Mouse (Mus musculus): ENCODE data around the gene Irf2. TPM values are rescaled to one million over a fixed set of nuclear protein-coding genes. Genes with fewer than 3 reads are reported as not detected.

The Irf2 gene
- total RNA-seq, 1 experiment: 2.6 TPM

DNA sequence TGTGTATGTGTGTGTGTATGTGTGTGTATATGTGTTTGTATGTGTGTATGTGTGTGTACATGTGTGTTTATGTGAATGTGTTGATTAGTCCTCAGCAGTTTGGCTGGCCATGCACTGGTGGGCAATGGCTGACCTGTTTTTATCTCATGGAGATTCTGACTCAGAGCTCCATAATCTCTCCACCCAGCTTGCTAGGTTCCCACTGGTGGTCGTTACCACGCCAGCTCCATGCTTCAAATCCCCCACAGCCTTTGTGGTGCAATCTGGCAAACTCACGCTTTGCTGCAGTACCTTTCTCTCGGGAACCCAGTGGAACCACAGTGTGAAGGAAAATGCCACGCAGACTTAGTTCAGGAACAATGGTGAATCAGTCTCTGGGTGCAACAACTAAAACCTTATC, 54.8 kb downstream of the Irf2 start:
- H3K9me3 ChIP-seq (ENCODE audit: control insufficient read depth, insufficient read depth, low read depth, low read length): no peaks in the 10 kb centered on the region
- in situ Hi-C loops (cut with MboI; ENCODE audit: low sequenced_read_pairs in 2 of 2, unreplicated experiment in 2 of 2): no loop called here
- H3K9ac ChIP-seq (ENCODE audit: insufficient read depth, low read depth, low read length, poor library complexity, severe bottlenecking): no peak overlapping the region
- TF ChIP-seq ZC3H11A (IDR thresholded peaks at IDR 0.05; ENCODE audit: borderline replicate concordance, low read depth, low read length): no peak
- TF ChIP-seq MAFK (IDR thresholded peaks at IDR 0.05; ENCODE audit: insufficient read depth, low read depth, low read length): no peak
- TF ChIP-seq ZNF384 (IDR thresholded peaks at IDR 0.05; ENCODE audit: low read depth, low read length): no peak
- TF ChIP-seq HCFC1 (IDR thresholded peaks at IDR 0.05; ENCODE audit: borderline replicate concordance, insufficient read depth, low read length): no peak
- TF ChIP-seq CHD2 (IDR thresholded peaks at IDR 0.05; ENCODE audit: low read depth, low read length): no peak
- H3K4me3 ChIP-seq (ENCODE audit: insufficient read depth in 1 of 2, low read depth in 1 of 2, low read length in 2 of 2, poor library complexity in 1 of 2, severe bottlenecking in 1 of 2): no peak overlapping the region
- H3K27ac ChIP-seq (ENCODE audit: insufficient read depth, low read depth, low read length, poor library complexity, severe bottlenecking): no peak overlapping the region
- H3K4me1 ChIP-seq (ENCODE audit: control insufficient read depth in 2 of 2, insufficient read depth in 2 of 2, low read length in 2 of 2, poor library complexity in 1 of 2): no peaks in the 10 kb centered on the region
- DNase-seq (ENCODE audit: low read depth, low spot score): no peak
- H3K36me3 ChIP-seq (ENCODE audit: control insufficient read depth, insufficient read depth, low read length, poor library complexity, severe bottlenecking): no peaks in the 10 kb centered on the region

DNA sequence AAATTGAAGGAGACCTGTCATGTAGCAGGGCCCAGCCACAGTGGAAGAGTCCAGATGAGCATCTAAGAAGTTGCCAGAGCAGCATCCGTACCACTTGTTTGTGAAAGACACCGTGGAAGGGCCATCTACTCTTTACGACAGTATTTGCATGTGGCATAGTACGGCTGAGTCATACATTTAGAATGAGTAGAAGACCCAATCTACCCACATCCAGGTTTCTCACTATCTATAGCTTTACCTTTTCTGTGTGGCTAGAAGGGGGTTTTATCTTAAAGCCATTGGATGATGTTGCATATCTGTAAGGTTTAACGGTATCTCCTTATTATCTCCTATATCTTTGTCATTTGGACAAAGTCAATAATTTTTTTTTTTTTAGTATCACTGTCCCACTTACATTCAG, 59.7 kb downstream of the Irf2 start:
- Histone ChIP-seq H3K9ac (ENCODE audit: insufficient read depth, low read depth, low read length, poor library complexity, severe bottlenecking) (no peak overlapping the region), H3K9me3 (ENCODE audit: control insufficient read depth, insufficient read depth, low read depth, low read length) (no peaks in the 10 kb centered on the region), H3K36me3 (ENCODE audit: control insufficient read depth, insufficient read depth, low read length, poor library complexity, severe bottlenecking) (no peaks in the 10 kb centered on the region), H3K4me3 (ENCODE audit: insufficient read depth in 1 of 2, low read depth in 1 of 2, low read length in 2 of 2, poor library complexity in 1 of 2, severe bottlenecking in 1 of 2) (no peak overlapping the region), H3K27ac (ENCODE audit: insufficient read depth, low read depth, low read length, poor library complexity, severe bottlenecking) (no peak overlapping the region), H3K4me1 (ENCODE audit: control insufficient read depth in 2 of 2, insufficient read depth in 2 of 2, low read length in 2 of 2, poor library complexity in 1 of 2) (no peaks in the 10 kb centered on the region)
- DNase-seq (ENCODE audit: low read depth, low spot score): no peak
- in situ Hi-C loops (cut with MboI; ENCODE audit: low sequenced_read_pairs in 2 of 2, unreplicated experiment in 2 of 2): no loop called here
- TF ChIP-seq HCFC1 (IDR thresholded peaks at IDR 0.05; ENCODE audit: borderline replicate concordance, insufficient read depth, low read length) (no peak), ZNF384 (IDR thresholded peaks at IDR 0.05; ENCODE audit: low read depth, low read length) (no peak), ZC3H11A (IDR thresholded peaks at IDR 0.05; ENCODE audit: borderline replicate concordance, low read depth, low read length) (no peak), MAFK (IDR thresholded peaks at IDR 0.05; ENCODE audit: insufficient read depth, low read depth, low read length) (no peak), CHD2 (IDR thresholded peaks at IDR 0.05; ENCODE audit: low read depth, low read length) (no peak)

DNA sequence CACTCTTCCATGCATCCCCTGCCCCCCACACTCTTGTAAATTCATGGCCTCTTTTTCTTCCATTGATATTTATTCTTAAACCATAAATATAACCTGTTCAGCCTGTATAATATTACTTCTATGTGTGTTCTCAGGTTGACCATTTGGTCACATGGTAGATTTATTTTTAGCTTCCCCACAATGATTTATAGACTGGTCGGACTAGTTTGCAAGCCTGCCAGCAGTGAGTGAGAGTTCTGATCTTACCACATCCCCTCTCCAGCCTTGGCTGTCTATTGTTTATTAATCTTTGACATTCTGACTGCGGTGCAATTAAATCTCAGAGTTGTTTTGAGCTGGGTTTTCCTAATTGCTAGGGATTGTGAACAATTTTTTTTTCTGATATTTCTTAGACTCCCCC, 60.2 kb downstream of the Irf2 start:
- TF ChIP-seq HCFC1 (IDR thresholded peaks at IDR 0.05; ENCODE audit: borderline replicate concordance, insufficient read depth, low read length): no peak
- no peak for TF ChIP-seq CHD2 (IDR thresholded peaks at IDR 0.05; ENCODE audit: low read depth, low read length)
- TF ChIP-seq ZNF384 (IDR thresholded peaks at IDR 0.05; ENCODE audit: low read depth, low read length): no peak
- no peak for TF ChIP-seq MAFK (IDR thresholded peaks at IDR 0.05; ENCODE audit: insufficient read depth, low read depth, low read length)
- no peak for TF ChIP-seq ZC3H11A (IDR thresholded peaks at IDR 0.05; ENCODE audit: borderline replicate concordance, low read depth, low read length)
- Histone ChIP-seq H3K27ac (ENCODE audit: insufficient read depth, low read depth, low read length, poor library complexity, severe bottlenecking) (no peak overlapping the region), H3K36me3 (ENCODE audit: control insufficient read depth, insufficient read depth, low read length, poor library complexity, severe bottlenecking) (no peaks in the 10 kb centered on the region), H3K9ac (ENCODE audit: insufficient read depth, low read depth, low read length, poor library complexity, severe bottlenecking) (no peak overlapping the region), H3K4me1 (ENCODE audit: control insufficient read depth in 2 of 2, insufficient read depth in 2 of 2, low read length in 2 of 2, poor library complexity in 1 of 2) (no peaks in the 10 kb centered on the region), H3K9me3 (ENCODE audit: control insufficient read depth, insufficient read depth, low read depth, low read length) (no peaks in the 10 kb centered on the region), H3K4me3 (ENCODE audit: insufficient read depth in 1 of 2, low read depth in 1 of 2, low read length in 2 of 2, poor library complexity in 1 of 2, severe bottlenecking in 1 of 2) (no peak overlapping the region)
- no peak for DNase-seq (ENCODE audit: low read depth, low spot score)
- in situ Hi-C loops (cut with MboI; ENCODE audit: low sequenced_read_pairs in 2 of 2, unreplicated experiment in 2 of 2): no loop called here

DNA sequence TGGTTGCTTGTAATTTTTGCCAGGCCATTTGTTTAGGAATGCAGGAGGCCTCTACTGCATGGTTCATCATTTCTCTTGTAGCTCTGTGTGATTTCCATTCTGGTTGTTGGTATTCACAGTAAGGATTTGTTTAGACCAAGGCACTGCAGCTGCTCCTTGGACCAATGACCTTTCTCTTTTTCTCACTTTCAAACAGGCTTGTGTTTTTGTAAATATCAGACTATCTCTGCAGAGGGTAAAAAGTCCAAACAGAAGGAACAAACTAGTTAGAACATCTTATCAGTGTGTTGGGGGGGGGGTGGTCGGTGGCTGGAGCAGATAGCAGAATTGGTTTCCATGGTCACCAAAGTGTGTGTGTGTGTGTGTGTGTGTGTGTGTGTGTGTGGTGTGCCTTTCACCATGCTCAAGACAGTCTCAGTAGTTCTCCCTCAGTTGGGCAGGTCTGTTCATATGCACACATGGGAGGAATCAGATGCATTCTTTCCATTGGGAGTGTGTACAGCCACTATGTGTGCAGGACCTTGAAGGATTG, 61.7 kb downstream of the Irf2 start:
- no peak overlapping the region for H3K4me3 ChIP-seq (ENCODE audit: insufficient read depth in 1 of 2, low read depth in 1 of 2, low read length in 2 of 2, poor library complexity in 1 of 2, severe bottlenecking in 1 of 2)
- H3K27ac ChIP-seq (ENCODE audit: insufficient read depth, low read depth, low read length, poor library complexity, severe bottlenecking): no peak overlapping the region
- in situ Hi-C loops (cut with MboI; ENCODE audit: low sequenced_read_pairs in 2 of 2, unreplicated experiment in 2 of 2): no loop called here
- no peaks in the 10 kb centered on the region for H3K36me3 ChIP-seq (ENCODE audit: control insufficient read depth, insufficient read depth, low read length, poor library complexity, severe bottlenecking)
- no peak for DNase-seq (ENCODE audit: low read depth, low spot score)
- no peaks in the 10 kb centered on the region for H3K4me1 ChIP-seq (ENCODE audit: control insufficient read depth in 2 of 2, insufficient read depth in 2 of 2, low read length in 2 of 2, poor library complexity in 1 of 2)
- H3K9ac ChIP-seq (ENCODE audit: insufficient read depth, low read depth, low read length, poor library complexity, severe bottlenecking): no peak overlapping the region
- no peak for TF ChIP-seq CHD2 (IDR thresholded peaks at IDR 0.05; ENCODE audit: low read depth, low read length)
- H3K9me3 ChIP-seq (ENCODE audit: control insufficient read depth, insufficient read depth, low read depth, low read length): no peaks in the 10 kb centered on the region

DNA sequence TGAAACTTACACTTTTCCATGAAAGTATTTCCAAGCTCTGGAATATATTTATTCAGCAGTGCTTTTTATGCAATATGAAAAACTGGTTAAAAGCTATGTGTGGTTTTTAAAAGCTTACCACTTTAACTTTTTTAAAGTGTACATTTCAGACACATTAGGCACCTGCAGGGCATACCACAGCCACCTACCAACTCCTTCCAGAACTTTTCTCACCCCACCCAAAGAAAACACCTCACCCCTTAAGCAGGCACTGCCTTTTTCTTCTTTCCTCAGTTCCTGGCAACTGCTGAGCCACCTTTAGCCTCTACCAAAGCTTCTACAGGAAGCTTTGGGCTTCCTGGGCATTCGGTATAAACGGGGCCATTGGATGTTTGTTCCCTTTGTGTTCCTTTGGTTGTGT, 62.5 kb downstream of the Irf2 start:
- no peak for DNase-seq (ENCODE audit: low read depth, low spot score)
- Histone ChIP-seq H3K4me1 (ENCODE audit: control insufficient read depth in 2 of 2, insufficient read depth in 2 of 2, low read length in 2 of 2, poor library complexity in 1 of 2) (no peaks in the 10 kb centered on the region), H3K9ac (ENCODE audit: insufficient read depth, low read depth, low read length, poor library complexity, severe bottlenecking) (no peak overlapping the region), H3K27ac (ENCODE audit: insufficient read depth, low read depth, low read length, poor library complexity, severe bottlenecking) (no peak overlapping the region), H3K9me3 (ENCODE audit: control insufficient read depth, insufficient read depth, low read depth, low read length) (no peaks in the 10 kb centered on the region), H3K36me3 (ENCODE audit: control insufficient read depth, insufficient read depth, low read length, poor library complexity, severe bottlenecking) (no peaks in the 10 kb centered on the region), H3K4me3 (ENCODE audit: insufficient read depth in 1 of 2, low read depth in 1 of 2, low read length in 2 of 2, poor library complexity in 1 of 2, severe bottlenecking in 1 of 2) (no peak overlapping the region)
- TF ChIP-seq ZNF384 (IDR thresholded peaks at IDR 0.05; ENCODE audit: low read depth, low read length) (no peak), MAFK (IDR thresholded peaks at IDR 0.05; ENCODE audit: insufficient read depth, low read depth, low read length) (no peak)
- in situ Hi-C loops (cut with MboI; ENCODE audit: low sequenced_read_pairs in 2 of 2, unreplicated experiment in 2 of 2): no loop called here
